Mouse (Mus musculus) urinary bladder, postnatal 4 days (tissue): Measurements from ENCODE around the gene Ppargc1a.

Experiments
- DNase-seq, 2 experiments: peaks; one replicate each; pipeline ENCODE4 v3.0.0; 2021 to 2022; ENCODE audit warnings: low spot score in 2 of 2

The Ppargc1a gene

GRCm38 (mm10) chr5:51504654-51505053, 62.9 kb downstream of the Ppargc1a start:
- no peak for DNase-seq

DNA sequence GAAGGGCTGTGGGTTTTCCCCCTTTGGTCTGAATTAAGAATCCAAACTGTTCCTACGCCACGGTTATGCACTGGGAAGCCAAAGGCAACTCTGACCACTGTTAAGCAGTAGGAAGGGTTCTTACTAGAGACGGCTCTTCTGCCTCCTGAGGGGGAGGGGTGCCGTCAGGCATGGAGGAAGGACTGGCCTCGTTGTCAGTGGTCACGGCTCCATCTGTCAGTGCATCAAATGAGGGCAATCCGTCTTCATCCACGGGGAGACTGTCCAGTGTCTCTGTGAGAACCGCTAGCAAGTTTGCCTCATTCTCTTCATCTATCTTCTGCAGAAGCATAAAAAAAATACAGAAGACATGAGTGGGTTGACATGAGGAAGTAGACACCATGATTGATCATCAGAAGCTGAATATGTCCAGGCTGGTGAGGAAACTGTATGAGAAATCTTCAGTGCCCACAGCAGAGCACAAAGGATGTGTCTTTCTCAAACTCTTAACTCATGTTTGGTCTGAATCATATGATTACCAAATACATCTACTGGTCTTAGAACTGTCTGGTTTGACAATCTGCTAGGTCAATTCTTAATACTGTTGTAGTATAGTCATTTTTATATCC, 69.5 kb downstream of the Ppargc1a start:
- no peak for DNase-seq

GRCm38 (mm10) chr5:51495446-51495845, 72.1 kb downstream of the Ppargc1a start:
- no peak for DNase-seq

DNA sequence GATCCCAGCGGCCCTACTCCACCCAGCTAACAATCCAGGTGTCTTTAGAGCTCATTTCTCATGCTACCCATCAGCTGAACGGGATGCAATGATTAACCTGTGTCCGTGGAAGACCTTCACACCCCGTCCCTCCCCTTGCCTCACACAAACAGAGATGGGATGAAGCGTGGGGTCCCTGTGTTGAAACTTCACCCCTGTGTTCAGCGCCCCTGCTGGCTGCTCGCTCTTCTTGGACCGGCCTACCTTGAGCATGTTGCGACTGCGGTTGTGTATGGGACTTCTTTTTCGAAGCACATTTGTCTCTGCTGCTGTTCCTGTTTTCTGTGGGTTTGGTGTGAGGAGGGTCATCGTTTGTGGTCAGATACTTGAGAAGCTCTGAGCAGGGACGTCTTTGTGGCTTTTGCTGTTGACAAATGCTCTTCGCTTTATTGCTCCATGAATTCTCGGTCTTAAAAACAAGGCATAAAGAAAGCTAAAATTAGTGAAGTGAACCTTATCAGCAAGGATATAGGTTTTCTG, 73.1 kb downstream of the Ppargc1a start:
- no peak for DNase-seq

DNA sequence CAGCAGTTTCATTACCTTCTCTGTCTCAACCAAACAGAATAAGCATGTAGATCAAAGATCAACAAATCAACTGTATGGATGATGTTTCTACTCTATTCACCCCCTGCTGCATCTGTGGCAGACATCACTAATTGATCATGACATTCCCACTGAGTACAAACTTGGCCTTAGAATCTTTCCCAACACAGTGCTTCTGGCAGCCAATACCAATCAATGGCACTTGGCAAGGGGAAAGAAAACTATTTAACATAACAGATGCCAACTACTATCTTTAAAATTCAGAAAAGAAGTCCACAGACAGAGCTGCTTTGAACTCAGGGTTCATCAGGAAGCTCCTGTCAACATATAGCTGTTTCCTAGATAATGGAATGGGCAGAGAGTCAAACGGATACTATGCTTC, 83.8 kb downstream of the Ppargc1a start:
- no peak for DNase-seq

DNA sequence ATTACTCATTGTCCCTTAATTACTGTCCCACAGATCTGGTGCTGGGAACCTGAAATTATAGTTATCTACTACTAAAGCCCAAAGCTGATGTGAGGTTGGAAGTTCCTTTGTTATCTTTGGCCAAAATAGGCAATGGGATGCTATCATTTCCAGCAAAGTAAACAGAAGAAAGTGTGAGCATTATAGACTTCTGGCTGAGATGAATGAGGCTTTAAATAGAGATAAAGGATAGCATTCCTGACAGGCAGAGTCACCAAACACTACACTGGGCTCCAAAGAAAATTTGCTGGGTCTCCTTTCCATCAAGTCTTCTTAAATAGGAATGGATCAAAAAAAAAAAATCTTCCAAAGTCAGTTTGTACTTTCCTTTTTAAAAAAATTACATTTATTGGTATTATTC, 87.7 kb downstream of the Ppargc1a start:
- DNase-seq = no peak

DNA sequence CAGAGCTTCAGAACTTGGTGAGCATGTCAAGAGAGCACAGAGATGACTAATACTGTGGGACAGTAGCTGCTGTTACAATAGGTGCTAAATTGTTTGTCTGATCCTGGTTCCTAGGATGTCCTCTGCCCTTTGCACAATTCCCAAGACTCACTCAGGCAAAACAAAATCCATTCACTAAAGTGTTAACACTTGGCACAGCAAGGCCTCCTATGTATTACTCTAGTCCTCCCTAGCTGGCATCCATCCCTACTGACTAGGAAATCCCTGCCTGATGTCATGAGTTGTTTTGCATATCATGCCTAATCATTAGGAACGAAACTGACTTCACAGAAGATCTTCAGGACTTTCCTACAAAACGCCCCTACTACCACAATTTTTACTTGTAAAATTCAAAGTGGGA, 88.1 kb downstream of the Ppargc1a start:
- DNase-seq = no peak

GRCm38 (mm10) chr5:51478319-51478994, 89.1 kb downstream of the Ppargc1a start:
- no peak for DNase-seq

DNA sequence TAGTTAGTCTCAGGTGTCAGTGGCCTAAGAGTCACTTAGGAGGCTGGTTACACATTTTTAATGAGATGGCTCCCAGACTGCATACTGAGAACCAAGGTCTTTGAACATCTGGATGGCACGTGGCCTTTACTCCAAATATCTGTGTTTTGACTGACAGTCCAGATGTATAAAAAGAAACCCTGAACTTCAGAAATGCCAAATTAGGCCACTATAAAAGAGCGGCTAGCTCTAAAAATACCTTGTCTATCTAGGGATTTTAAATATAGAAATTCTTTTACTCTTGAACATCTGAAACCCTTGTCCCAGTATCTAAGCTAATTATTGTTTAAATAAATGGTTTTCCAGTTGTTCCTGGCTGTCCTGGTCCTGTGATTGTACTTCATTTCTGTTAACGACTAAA, 90.4 kb downstream of the Ppargc1a start:
- DNase-seq = no peak

GRCm38 (mm10) chr5:51475034-51475541, 92.4 kb downstream of the Ppargc1a start:
- DNase-seq = no peak

DNA sequence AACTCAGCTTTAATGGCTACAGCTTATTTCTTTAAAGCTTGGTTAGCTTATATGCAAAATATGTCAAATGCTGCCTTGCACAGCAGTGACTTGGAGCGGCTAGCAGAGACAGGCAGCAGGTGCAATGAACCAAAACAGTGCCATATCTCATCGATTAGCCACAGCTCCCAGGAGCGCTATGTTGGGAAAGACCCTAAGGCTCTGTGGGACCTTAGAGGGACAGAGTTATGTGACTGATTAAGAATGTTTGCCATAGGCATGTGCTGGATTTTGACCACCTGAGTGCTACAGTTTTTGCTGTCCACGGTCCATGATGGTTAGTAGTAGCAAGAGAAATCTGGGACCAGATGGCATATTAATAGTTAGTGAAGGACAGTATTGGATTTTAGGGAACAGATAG, 95.9 kb downstream of the Ppargc1a start:
- no peak for DNase-seq

- no peak for DNase-seq
Observed at GRCm38 (mm10) chr5:51466036-51466435, 101.5 kb downstream of the Ppargc1a start.

DNA sequence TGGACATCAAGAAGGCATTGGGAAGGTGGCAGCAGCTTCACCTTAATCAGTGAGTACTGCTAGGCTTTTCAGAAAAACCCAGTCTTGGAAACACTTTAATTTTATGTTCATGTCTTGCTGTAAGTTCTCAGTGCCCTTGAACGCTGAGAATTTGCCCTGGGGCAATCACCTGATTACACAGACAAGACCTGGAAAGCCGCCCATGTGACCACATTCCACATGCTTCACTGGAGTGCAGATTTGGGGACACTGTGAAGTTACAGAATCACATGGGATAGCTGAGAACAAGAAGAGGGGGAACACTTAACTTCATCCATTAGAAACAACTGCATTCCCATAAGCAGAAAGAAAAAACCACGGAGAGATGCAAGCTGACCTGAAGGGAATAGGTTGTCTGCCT, 115.5 kb downstream of the Ppargc1a start:
- DNase-seq = no peak

DNA sequence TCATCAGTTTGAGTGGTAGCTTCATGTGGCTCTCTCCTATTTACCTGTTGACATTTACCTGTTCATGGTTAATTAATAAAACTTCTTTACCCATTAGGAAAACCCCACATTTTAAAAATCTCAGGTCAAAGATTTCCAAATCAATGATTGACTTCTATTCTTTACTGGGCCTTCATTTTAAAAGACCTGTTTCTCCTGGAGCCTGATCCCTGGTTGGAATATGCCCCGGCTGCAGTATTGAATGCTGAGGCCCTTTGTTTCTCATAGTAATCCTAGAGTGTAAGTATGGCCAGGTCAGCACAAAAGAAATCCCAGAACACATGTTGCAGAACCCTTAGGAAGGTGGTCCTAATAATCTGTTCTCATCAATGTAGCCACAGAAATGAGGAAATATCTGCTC, 119.9 kb downstream of the Ppargc1a start:
- DNase-seq = no peak

GRCm38 (mm10) chr5:51446299-51447090, 121.0 kb downstream of the Ppargc1a start:
- DNase-seq = no peak

DNA sequence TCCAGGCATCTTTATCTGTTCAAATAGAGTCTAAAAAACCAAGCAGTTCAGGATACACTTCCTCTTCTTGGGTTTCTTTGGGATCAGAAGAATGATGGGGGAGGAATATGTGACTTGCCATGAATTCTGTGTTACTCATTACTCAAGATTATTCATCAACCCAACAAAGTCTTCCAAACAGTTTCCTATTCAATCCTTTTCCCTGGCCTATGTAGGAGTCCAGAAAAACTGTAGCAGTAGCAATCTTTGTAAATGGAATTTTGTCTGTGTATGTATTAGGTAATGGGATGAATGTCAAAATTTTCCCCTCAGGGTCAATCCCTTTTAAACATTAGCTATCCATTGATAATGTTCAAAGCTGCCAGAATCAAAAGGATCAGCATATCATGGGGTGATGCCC, 121.8 kb downstream of the Ppargc1a start:
- no peak for DNase-seq

- DNase-seq = no peak
Observed at GRCm38 (mm10) chr5:51439773-51440172, 127.8 kb downstream of the Ppargc1a start.

DNA sequence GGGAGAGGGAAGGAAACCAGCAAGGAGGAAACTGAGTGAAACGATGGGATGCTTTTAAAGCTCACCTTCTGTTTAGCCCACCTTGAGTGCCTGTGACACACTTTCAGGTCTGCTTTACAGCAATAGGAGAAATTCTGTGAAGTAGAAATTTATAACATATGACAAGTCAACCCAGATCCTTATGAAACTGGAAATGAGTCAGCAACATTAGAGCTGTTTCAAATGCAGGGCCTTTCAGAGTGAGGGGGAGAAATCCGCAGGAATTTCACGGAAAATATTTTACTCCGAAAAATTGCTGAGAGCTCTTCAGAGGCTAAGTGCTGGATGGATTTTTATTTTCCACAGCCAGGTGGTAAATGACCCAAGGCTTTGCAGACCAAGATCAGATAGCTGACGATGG, 133.6 kb downstream of the Ppargc1a start:
- DNase-seq = no peak

- no peak for DNase-seq
Observed at GRCm38 (mm10) chr5:51432532-51432931, 135.0 kb downstream of the Ppargc1a start.

GRCm38 (mm10) chr5:51432031-51432430, 135.5 kb downstream of the Ppargc1a start:
- no peak for DNase-seq

DNA sequence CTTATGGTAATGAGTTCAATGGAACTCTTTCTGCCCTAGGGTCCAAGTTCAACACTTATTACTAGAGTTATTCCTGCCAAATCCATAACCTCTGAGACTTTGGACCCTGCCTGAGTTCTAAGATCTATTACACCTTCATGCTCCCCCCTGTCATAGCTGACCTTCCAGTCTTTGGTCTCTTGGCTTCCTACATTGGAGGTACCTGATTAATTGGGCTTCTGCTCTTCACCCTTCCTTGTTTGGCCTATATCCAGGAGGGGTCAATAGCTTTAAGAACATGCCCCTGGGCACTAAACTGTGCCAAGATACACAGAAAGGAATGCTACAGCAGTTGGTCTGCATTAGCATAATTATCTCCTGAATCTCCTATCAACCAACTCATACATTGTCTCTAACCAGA, 141.1 kb downstream of the Ppargc1a start:
- DNase-seq = no peak

GRCm38 (mm10) chr5:51416377-51416776, 151.1 kb downstream of the Ppargc1a start:
- no peak for DNase-seq

DNA sequence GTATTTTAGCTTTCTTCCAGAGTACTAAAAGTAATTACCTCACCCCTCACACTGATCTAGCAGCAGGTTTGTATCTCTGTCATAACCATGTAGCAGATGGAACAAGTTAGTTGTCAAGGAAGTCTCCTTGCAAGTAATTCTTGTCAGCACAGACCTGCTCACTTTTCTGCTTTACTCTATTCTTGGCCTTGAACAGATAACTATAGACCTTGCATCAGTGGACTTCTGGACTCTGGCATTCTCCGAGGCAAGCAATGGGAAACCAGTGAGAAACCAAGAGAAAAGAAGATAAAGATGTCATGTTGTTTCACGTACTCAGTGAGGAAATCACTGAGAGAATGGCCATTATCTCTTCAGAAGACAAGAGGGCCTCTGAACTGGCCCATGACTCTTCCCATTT, 152.1 kb downstream of the Ppargc1a start:
- DNase-seq = no peak
